Mouse (Mus musculus): Measurements from ENCODE around the gene Gm10964. TPM values are rescaled to one million over a fixed set of nuclear protein-coding genes. Genes with fewer than 3 reads are reported as not detected.

Gene Gm10964
- total and polyA plus RNA-seq, 2 experiments from 2014 or later: not detected

- H3K4me3 ChIP-seq (ENCODE audit: low read depth, low read length): no peak overlapping the region
- DNase-seq (no peak), ATAC-seq (no peak)
- H3K4me1 ChIP-seq (ENCODE audit: insufficient read depth): no peaks in the 10 kb centered on the region
- H3K27ac ChIP-seq (ENCODE audit: low read depth, low read length): no peak overlapping the region
- no peaks in the 10 kb centered on the region for H3K27me3 ChIP-seq (ENCODE audit: insufficient read depth, low read length)
- H3K9me3 ChIP-seq (ENCODE audit: low read length): no peaks in the 10 kb centered on the region
- H3K36me3 ChIP-seq (ENCODE audit: insufficient read depth): peaks cover 69% of the 10 kb centered on the region
- no peak for TF ChIP-seq CTCF (IDR thresholded peaks at IDR 0.05; ENCODE audit: low read depth)
- WGBS: 92% methylated on average over 14 of the region's 14 CpGs
- no peak overlapping the region for H3K4me2 ChIP-seq (ENCODE audit: low read depth)
- no peak overlapping the region for H3K9ac ChIP-seq
Observed at GRCm38 (mm10) chr3:103745001-103745770, 6.0 kb downstream of the Gm10964 start.

- DNase-seq (no peak), ATAC-seq (no peak)
- H3K9ac ChIP-seq: no peak overlapping the region
- TF ChIP-seq CTCF (IDR thresholded peaks at IDR 0.05; ENCODE audit: low read depth): no peak
- H3K36me3 ChIP-seq (ENCODE audit: insufficient read depth): peaks cover 71% of the 10 kb centered on the region
- no peaks in the 10 kb centered on the region for H3K27me3 ChIP-seq (ENCODE audit: insufficient read depth, low read length)
- no peak overlapping the region for H3K27ac ChIP-seq (ENCODE audit: low read depth, low read length)
- H3K4me3 ChIP-seq (ENCODE audit: low read depth, low read length): no peak overlapping the region
- H3K4me1 ChIP-seq (ENCODE audit: insufficient read depth): no peaks in the 10 kb centered on the region
- H3K9me3 ChIP-seq (ENCODE audit: low read length): no peaks in the 10 kb centered on the region
- no peak overlapping the region for H3K4me2 ChIP-seq (ENCODE audit: low read depth)
- WGBS: 86% methylated on average over 5 of the region's 5 CpGs
Observed at GRCm38 (mm10) chr3:103746711-103747110, 7.5 kb downstream of the Gm10964 start.

GRCm38 (mm10) chr3:103751558-103751957 lies 12.4 kb downstream of the Gm10964 start:
- no peaks in the 10 kb centered on the region for H3K27me3 ChIP-seq (ENCODE audit: insufficient read depth, low read length)
- DNase-seq (no peak), ATAC-seq (no peak)
- H3K9ac ChIP-seq: no peak overlapping the region
- TF ChIP-seq CTCF (IDR thresholded peaks at IDR 0.05; ENCODE audit: low read depth): no peak
- peaks cover 54% of the 10 kb centered on the region for H3K36me3 ChIP-seq (ENCODE audit: insufficient read depth)
- no peaks in the 10 kb centered on the region for H3K9me3 ChIP-seq (ENCODE audit: low read length)
- no peak overlapping the region for H3K4me2 ChIP-seq (ENCODE audit: low read depth)
- WGBS: 66% methylated on average over 2 of the region's 2 CpGs
- no peak overlapping the region for H3K4me3 ChIP-seq (ENCODE audit: low read depth, low read length)
- H3K27ac ChIP-seq (ENCODE audit: low read depth, low read length): no peak overlapping the region
- no peaks in the 10 kb centered on the region for H3K4me1 ChIP-seq (ENCODE audit: insufficient read depth)

- H3K27me3 ChIP-seq (ENCODE audit: insufficient read depth, low read length): no peaks in the 10 kb centered on the region
- no peak overlapping the region for H3K9ac ChIP-seq
- ATAC-seq (no peak), DNase-seq (no peak)
- H3K36me3 ChIP-seq (ENCODE audit: insufficient read depth): peaks cover 51% of the 10 kb centered on the region
- no peak overlapping the region for H3K4me3 ChIP-seq (ENCODE audit: low read depth, low read length)
- 84% methylated on average over 3 of the region's 3 CpGs for WGBS
- H3K4me1 ChIP-seq (ENCODE audit: insufficient read depth): no peaks in the 10 kb centered on the region
- no peak overlapping the region for H3K4me2 ChIP-seq (ENCODE audit: low read depth)
- H3K27ac ChIP-seq (ENCODE audit: low read depth, low read length): no peak overlapping the region
- no peak for TF ChIP-seq CTCF (IDR thresholded peaks at IDR 0.05; ENCODE audit: low read depth)
- H3K9me3 ChIP-seq (ENCODE audit: low read length): no peaks in the 10 kb centered on the region
Observed at GRCm38 (mm10) chr3:103755351-103755750, 16.2 kb downstream of the Gm10964 start.

- H3K27me3 ChIP-seq (ENCODE audit: insufficient read depth, low read length): no peaks in the 10 kb centered on the region
- no peak overlapping the region for H3K9ac ChIP-seq
- DNase-seq: no peak
- H3K4me2 ChIP-seq (ENCODE audit: low read depth): no peak overlapping the region
- WGBS: 98% methylated on average over 2 of the region's 2 CpGs
- no peak overlapping the region for H3K4me3 ChIP-seq (ENCODE audit: low read depth, low read length)
- no peak for ATAC-seq
- no peaks in the 10 kb centered on the region for H3K4me1 ChIP-seq (ENCODE audit: insufficient read depth)
- peaks cover 56% of the 10 kb centered on the region for H3K36me3 ChIP-seq (ENCODE audit: insufficient read depth)
- no peak for TF ChIP-seq CTCF (IDR thresholded peaks at IDR 0.05; ENCODE audit: low read depth)
- no peak overlapping the region for H3K27ac ChIP-seq (ENCODE audit: low read depth, low read length)
- H3K9me3 ChIP-seq (ENCODE audit: low read length): no peaks in the 10 kb centered on the region
Observed at GRCm38 (mm10) chr3:103756920-103757319, 17.8 kb downstream of the Gm10964 start.

- H3K9ac ChIP-seq: no peak overlapping the region
- H3K4me1 ChIP-seq (ENCODE audit: insufficient read depth): no peaks in the 10 kb centered on the region
- H3K36me3 ChIP-seq (ENCODE audit: insufficient read depth): peaks cover 61% of the 10 kb centered on the region
- DNase-seq (no peak), ATAC-seq (no peak)
- no peaks in the 10 kb centered on the region for H3K9me3 ChIP-seq (ENCODE audit: low read length)
- no peak overlapping the region for H3K4me2 ChIP-seq (ENCODE audit: low read depth)
- no peak overlapping the region for H3K4me3 ChIP-seq (ENCODE audit: low read depth, low read length)
- TF ChIP-seq CTCF (IDR thresholded peaks at IDR 0.05; ENCODE audit: low read depth): no peak
- 88% methylated on average over 7 of the region's 7 CpGs for WGBS
- H3K27me3 ChIP-seq (ENCODE audit: insufficient read depth, low read length): no peaks in the 10 kb centered on the region
- H3K27ac ChIP-seq (ENCODE audit: low read depth, low read length): no peak overlapping the region
Observed at GRCm38 (mm10) chr3:103758456-103758855, 19.3 kb downstream of the Gm10964 start.

- peaks cover 56% of the 10 kb centered on the region for H3K36me3 ChIP-seq (ENCODE audit: insufficient read depth)
- 91% methylated on average over 5 of the region's 5 CpGs for WGBS
Observed at GRCm38 (mm10) chr3:103759261-103759970, 20.2 kb downstream of the Gm10964 start.

More at GRCm38 (mm10) chr3:103759261-103759970, 20.2 kb downstream of the Gm10964 start:
- H3K4me2 ChIP-seq (ENCODE audit: low read depth): no peak overlapping the region
- H3K4me3 ChIP-seq (ENCODE audit: low read depth, low read length): no peak overlapping the region
- ATAC-seq: no peak
- no peak for DNase-seq
- H3K4me1 ChIP-seq (ENCODE audit: insufficient read depth): no peaks in the 10 kb centered on the region
- no peak overlapping the region for H3K9ac ChIP-seq
- no peaks in the 10 kb centered on the region for H3K9me3 ChIP-seq (ENCODE audit: low read length)
- no peak for TF ChIP-seq CTCF (IDR thresholded peaks at IDR 0.05; ENCODE audit: low read depth)
- no peak overlapping the region for H3K27ac ChIP-seq (ENCODE audit: low read depth, low read length)
- no peaks in the 10 kb centered on the region for H3K27me3 ChIP-seq (ENCODE audit: insufficient read depth, low read length)
